Mouse (Mus musculus) gastrocnemius, adult 2 months (tissue): ENCODE measurements around the gene Wdr70. TPM values are rescaled to one million over a fixed set of nuclear protein-coding genes. Genes with fewer than 3 reads are reported as not detected.
"Not testable (repeated sequence)": the region's sequence is repeated elsewhere in the genome, so short reads cannot be mapped to it uniquely, and the experiment has no call there.

Source experiments
- DNase-seq: peaks from one replicate; pipeline ENCODE4 v3.0.0; 2022
- H3K27ac ChIP-seq: fragments of 200-600 bp; 2 replicates; pipeline ENCODE4 v1.8.1; 2022; ENCODE audit warnings: mild to moderate bottlenecking
- H3K4me3 ChIP-seq: fragments of 200-600 bp; 2 replicates; pipeline ENCODE4 v1.8.1; 2022; ENCODE audit warnings: mild to moderate bottlenecking, moderate library complexity
- CTCF ChIP-seq: fragments of 200-600 bp; IDR thresholded peaks from 2 replicates; pipeline ENCODE4 v1.8.1; 2022; ENCODE audit warnings: antibody characterized with exemption, mild to moderate bottlenecking, moderate library complexity
- intact Hi-C: fragments of 180-260 bp; cut with DNase I; formaldehyde crosslinking; loops from one replicate; pipeline ENCODE4 v1.15.1; 2025
- total RNA-seq, 2 experiments: library from RNA; stranded (reverse); gene quantifications; 2 replicates each; pipeline ENCODE4 v1.2.3; 2021

Gene Wdr70
- total RNA-seq, 2 experiments from 2014 or later = 20.4 to 23.1 TPM

- no peak for TF ChIP-seq CTCF
- Histone ChIP-seq H3K27ac (no peak overlapping the region), H3K4me3 (no peak overlapping the region)
- no peak for DNase-seq
- intact Hi-C loops = no loop called here
These were observed 8.3 kb downstream of the Wdr70 start for GRCm38 (mm10) chr15:8090685-8091084.

GRCm38 (mm10) chr15:8088715-8089114, 10.3 kb downstream of the Wdr70 start:
- H3K27ac ChIP-seq = no peak overlapping the region
- no peak for TF ChIP-seq CTCF
- no peak overlapping the region for H3K4me3 ChIP-seq
- intact Hi-C loops = no loop called here
- no peak for DNase-seq

GRCm38 (mm10) chr15:8087293-8087692, 11.7 kb downstream of the Wdr70 start:
- TF ChIP-seq CTCF = no peak
- no peak overlapping the region for H3K4me3 ChIP-seq
- no peak for DNase-seq
- intact Hi-C loops = no loop called here
- no peak overlapping the region for H3K27ac ChIP-seq

- DNase-seq = no peak
- intact Hi-C loops = no loop called here
- no peak for TF ChIP-seq CTCF
- no peak overlapping the region for H3K27ac ChIP-seq
- H3K4me3 ChIP-seq = no peak overlapping the region
These were observed 16.9 kb downstream of the Wdr70 start for GRCm38 (mm10) chr15:8082139-8082538.

- DNase-seq, H3K4me3 ChIP-seq, H3K27ac ChIP-seq, intact Hi-C loops: not testable (repeated sequence)
These were observed 25.9 kb downstream of the Wdr70 start for GRCm38 (mm10) chr15:8073159-8073558.

GRCm38 (mm10) chr15:8065221-8065620, 33.8 kb downstream of the Wdr70 start:
- intact Hi-C loops = loop anchor here (10.0 kb wide), 1 partner anchor 250 kb away; the partner anchor contains the start of gene Gdnf
- TF ChIP-seq CTCF = peak; percentile 64
- peak overlapping the region; percentile 55 for H3K4me3 ChIP-seq
- no peak for DNase-seq
- peak overlapping the region; percentile 46; the same call in 1 of the 2 replicates for H3K27ac ChIP-seq

- Histone ChIP-seq H3K27ac (no peak overlapping the region), H3K4me3 (no peak overlapping the region)
- intact Hi-C loops = no loop called here
- TF ChIP-seq CTCF = no peak
- DNase-seq = no peak
These were observed 47.8 kb downstream of the Wdr70 start for GRCm38 (mm10) chr15:8051177-8051576.

- no peak for DNase-seq
- intact Hi-C loops = no loop called here
- H3K27ac ChIP-seq = no peak overlapping the region
- H3K4me3 ChIP-seq = no peak overlapping the region
- TF ChIP-seq CTCF = peak; percentile 23; the same call in 1 of the 2 replicates
These were observed 59.2 kb downstream of the Wdr70 start for GRCm38 (mm10) chr15:8039834-8040233.

GRCm38 (mm10) chr15:8038457-8038856, 60.6 kb downstream of the Wdr70 start:
- intact Hi-C loops = no loop called here
- Histone ChIP-seq H3K27ac (peak overlapping the region; percentile 63), H3K4me3 (no peak overlapping the region)
- TF ChIP-seq CTCF = peak; percentile 43
- DNase-seq = no peak

- intact Hi-C loops = no loop called here
These were observed 61.2 kb downstream of the Wdr70 start for GRCm38 (mm10) chr15:8037825-8038224.

GRCm38 (mm10) chr15:8031211-8031610, 67.8 kb downstream of the Wdr70 start:
- intact Hi-C loops = no loop called here
- no peak for DNase-seq
- Histone ChIP-seq H3K4me3 (no peak overlapping the region), H3K27ac (no peak overlapping the region)
- TF ChIP-seq CTCF = no peak

More at GRCm38 (mm10) chr15:8037825-8038224, 61.2 kb downstream of the Wdr70 start:
- Histone ChIP-seq H3K4me3 (no peak overlapping the region), H3K27ac (peak overlapping the region; percentile 63)
- TF ChIP-seq CTCF = no peak
- DNase-seq = peak; percentile 31

- Histone ChIP-seq H3K4me3 (no peak overlapping the region), H3K27ac (no peak overlapping the region)
- no peak for DNase-seq
- intact Hi-C loops = no loop called here
- TF ChIP-seq CTCF = no peak
These were observed 68.4 kb downstream of the Wdr70 start for GRCm38 (mm10) chr15:8030643-8031042.

- no peak for DNase-seq
- Histone ChIP-seq H3K27ac (no peak overlapping the region), H3K4me3 (no peak overlapping the region)
- intact Hi-C loops = no loop called here
- TF ChIP-seq CTCF = peak; percentile 58
These were observed 71.5 kb downstream of the Wdr70 start for GRCm38 (mm10) chr15:8027503-8027902.

GRCm38 (mm10) chr15:8011418-8011817, 87.6 kb downstream of the Wdr70 start:
- intact Hi-C loops = no loop called here
- TF ChIP-seq CTCF = no peak
- Histone ChIP-seq H3K4me3 (no peak overlapping the region), H3K27ac (no peak overlapping the region)
- DNase-seq = no peak
